Mouse (Mus musculus) gonadal fat pad, adult 2 months (tissue): ENCODE results near the gene Vmn2r96. TPM values are rescaled to one million over a fixed set of nuclear protein-coding genes. Genes with fewer than 3 reads are reported as not detected.
"Not testable (repeated sequence)": the region's sequence is repeated elsewhere in the genome, so short reads cannot be mapped to it uniquely, and the experiment has no call there.

Source experiments
- DNase-seq: peaks from one replicate; pipeline ENCODE4 v3.0.0-alpha.2; 2012; ENCODE audit warnings: low read depth
- polyA plus RNA-seq: library from polyadenylated mRNA; depleted of rRNA; stranded (reverse); fragments of >200 nt; gene quantifications from 2 replicates; pipeline ENCODE4 v1.2.3, GENCODE M21; 2012; rRNA removed

The Vmn2r96 gene
- not detected in 2 replicates for polyA plus RNA-seq

- not testable (repeated sequence) for DNase-seq
These were observed at the start of gene Vmn2r96 for GRCm38 (mm10) chr17:18572851-18573250. Gene Vmn2r96, plus strand, starts transcription at chr17:18573151.

- no peak for DNase-seq
These were observed 49.6 kb upstream of the Vmn2r96 start for GRCm38 (mm10) chr17:18523371-18523770.

- DNase-seq, result no peak
These were observed 49.0 kb upstream of the Vmn2r96 start for GRCm38 (mm10) chr17:18523991-18524390.

GRCm38 (mm10) chr17:18558212-18559158, 14.5 kb upstream of the Vmn2r96 start:
- not testable (repeated sequence) for DNase-seq

- not testable (repeated sequence) for DNase-seq
These were observed 6.8 kb upstream of the Vmn2r96 start for GRCm38 (mm10) chr17:18566186-18566585.

GRCm38 (mm10) chr17:18615151-18615550, 42.2 kb downstream of the Vmn2r96 start:
- DNase-seq, result not testable (repeated sequence)

- no peak for DNase-seq
These were observed 53.6 kb downstream of the Vmn2r96 start for GRCm38 (mm10) chr17:18626532-18626931.

Other genes with a start within 250 kb of the Vmn2r96 start
- not detected in 2 replicates for gene Vmn2r95, start 149.1 kb upstream of the Vmn2r96 start, polyA plus RNA-seq